Mouse (Mus musculus): ENCODE measurements around the gene Eral1.

DNA sequence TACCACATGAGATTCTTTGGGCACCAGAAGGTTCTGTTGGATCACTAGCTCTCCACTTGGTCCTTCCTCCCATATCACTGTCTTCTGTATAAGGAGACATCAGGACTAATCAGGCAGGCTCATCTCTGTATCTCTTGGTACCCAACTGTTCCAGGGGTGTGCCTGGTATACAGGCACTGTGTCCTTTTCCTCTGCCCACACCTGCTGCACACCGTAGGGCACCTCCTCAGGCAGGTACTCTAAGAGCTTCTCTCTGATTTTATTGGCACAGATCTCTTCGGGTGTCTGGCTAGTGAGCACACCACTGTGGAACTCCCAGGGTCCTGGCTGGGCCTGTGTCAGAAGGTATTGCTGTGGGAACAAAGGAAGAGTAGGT is 5.9 kb downstream of the Eral1 start:
- TF ChIP-seq CTCF (IDR thresholded peaks at IDR 0.05; ENCODE audit: low read depth) (no peak), EP300 (IDR thresholded peaks at IDR 0.05; ENCODE audit: low read depth) (no peak; the same call in none of the 2 replicates)
